In the genomic region with DNA sequence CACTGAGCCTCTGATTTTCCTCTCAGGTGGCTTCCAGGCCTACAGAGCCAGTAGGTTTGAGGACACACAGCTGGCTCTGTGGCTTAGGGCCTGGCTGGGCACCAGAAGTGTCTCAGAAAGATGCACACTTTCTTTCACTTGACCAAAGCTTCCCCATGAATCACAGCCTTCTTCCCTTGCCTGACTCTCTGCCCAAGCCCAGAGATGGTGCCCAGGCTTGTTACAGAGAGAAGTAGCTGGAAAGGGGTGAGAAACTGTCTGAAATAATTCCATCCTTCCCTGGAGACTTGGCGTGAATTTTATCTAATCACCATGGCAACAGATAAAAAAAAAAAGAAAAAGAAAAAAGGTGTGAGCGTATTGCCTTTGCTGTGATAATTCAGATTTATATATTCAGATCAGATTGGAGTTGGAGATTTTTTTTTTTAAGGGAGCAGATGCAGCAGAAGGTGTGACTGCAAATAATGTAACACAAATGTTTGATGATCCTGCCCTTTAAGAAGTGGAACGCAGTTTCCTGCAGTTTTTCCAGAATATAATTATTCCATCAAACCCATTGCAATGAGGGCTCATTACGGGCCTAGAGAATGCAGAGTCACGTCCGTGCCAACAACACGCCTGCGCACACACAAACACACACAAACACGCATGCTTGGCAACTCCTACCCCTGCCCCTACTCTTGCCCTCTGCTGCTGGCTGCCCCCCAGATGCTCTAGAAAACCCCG, we compare ENCODE assay signal across 12 mouse cellular contexts. TPM values are rescaled to one million over a fixed set of nuclear protein-coding genes. Genes with fewer than 3 reads are reported as not detected.
DNase-seq lines count a peak whose midpoint lies in the region; ATAC-seq lines count a peak whose summit lies in the region.
"Had no signal": no experiment of that assay in that cellular context is flagged by ENCODE, and none has a peak within 500 bp of the region (broad histone marks: within the 10 kb centered on the region; RNA-seq: fewer than 3 reads in every experiment).

No protein-coding gene starts in this region.

- no peak overlapping the region for H3K4me3 ChIP-seq in forebrain, embryonic 16.5 days (replicated peaks; ENCODE audit: low read length)
- H3K4me3 ChIP-seq in neural tube, embryonic 14.5 days (ENCODE audit: low read depth, low read length), result no peak overlapping the region
- H3K4me3 ChIP-seq: myocyte had no signal

- 30% methylated on average over 10 of the region's 10 CpGs for WGBS in forebrain, embryonic 16.5 days
- 59% methylated on average over 10 of the region's 10 CpGs for WGBS in neural tube, embryonic 14.5 days

- no peaks in the 10 kb centered on the region for H3K27me3 ChIP-seq in forebrain, embryonic 16.5 days (replicated peaks; ENCODE audit: control insufficient read depth, insufficient read depth, low read length)
- H3K27me3 ChIP-seq in neural tube, embryonic 14.5 days (ENCODE audit: control insufficient read depth, insufficient read depth, low read length), result no peaks in the 10 kb centered on the region

- H3K4me1 ChIP-seq in forebrain, embryonic 16.5 days (replicated peaks; ENCODE audit: control insufficient read depth, insufficient read depth, low read length), result peaks cover 52% of the 10 kb centered on the region
- peaks cover 11% of the 10 kb centered on the region; the same call in 1 of the 2 replicates for H3K4me1 ChIP-seq in neural tube, embryonic 14.5 days (ENCODE audit: control insufficient read depth, insufficient read depth, low read length)

- no peak overlapping the region; the same call in 1 of the 2 replicates for H3K9ac ChIP-seq in forebrain, embryonic 16.5 days (replicated peaks; ENCODE audit: low read depth, low read length)
- 0 out of 2 replicates have a peak overlapping the region, but pooled peaks have one; percentile 1 for H3K9ac ChIP-seq in neural tube, embryonic 14.5 days (replicated peaks; ENCODE audit: low read depth, low read length)
- H3K9ac ChIP-seq: lung, embryonic 14.5 days had no signal

- no peaks in the 10 kb centered on the region for H3K36me3 ChIP-seq in forebrain, embryonic 16.5 days (ENCODE audit: control insufficient read depth, insufficient read depth)
- H3K36me3 ChIP-seq in neural tube, embryonic 14.5 days (ENCODE audit: control insufficient read depth, insufficient read depth, low read length), result no peaks in the 10 kb centered on the region

- peak; percentile 58 for ATAC-seq in forebrain, embryonic 16.5 days
- no peak for ATAC-seq in neural tube, embryonic 14.5 days (ENCODE audit: low read depth)
- ATAC-seq in activated CD4-positive, CD25-positive, alpha-beta regulatory T cell, adult 4 months, result no peak
- no peak for ATAC-seq in cerebellum, adult (ENCODE audit: insufficient number of reproducible peaks, low FRiP score, low TSS enrichment)
- ATAC-seq: intestine, embryonic 16.5 days had no signal

- no peaks in the 10 kb centered on the region for H3K9me3 ChIP-seq in forebrain, embryonic 16.5 days (ENCODE audit: control insufficient read depth, low read length)
- no peaks in the 10 kb centered on the region for H3K9me3 ChIP-seq in neural tube, embryonic 14.5 days (ENCODE audit: control insufficient read depth, low read length)

- peak overlapping the region; percentile 34 for H3K4me2 ChIP-seq in forebrain, embryonic 16.5 days (ENCODE audit: low read length)
- H3K4me2 ChIP-seq in neural tube, embryonic 14.5 days (ENCODE audit: low read depth, low read length), result no peak overlapping the region
- H3K4me2 ChIP-seq: lung, embryonic 14.5 days had no signal

- peak overlapping the region; percentile 93 for H3K27ac ChIP-seq in forebrain, embryonic 16.5 days (ENCODE audit: low read length)
- peak overlapping the region; percentile 55; the same call in 1 of the 2 replicates for H3K27ac ChIP-seq in neural tube, embryonic 14.5 days (ENCODE audit: low read depth, low read length)

- peak; percentile 41 to 47 for DNase-seq in cerebellum, postnatal 10 days
- DNase-seq in cerebellum, adult 9-10 months, result no peak
- DNase-seq in layer of hippocampus, adult 8-10 months (ENCODE audit: low spot score in 2 of 2), result peak; percentile 43 to 61
- DNase-seq in urinary bladder, postnatal 36 days (ENCODE audit: low spot score in 2 of 2), result no peak
- DNase-seq: heart, adult 11 months; lung, embryonic 14.5 days had no signal

RNA-seq across cellular contexts. Expression of a gene that starts 44.5 kb away (rescaled TPM):
- 27.9 and 28.0 TPM in 2 replicates for polyA plus RNA-seq in forebrain, embryonic 16.5 days (2015; fragmentation: Nextera tagmentation; extraction: Ambion mirVana)
- 100 to 1,000 TPM in 1 of 4 experiments, 10 to 100 TPM in 3; 84.0 to 101 (median 88.8) TPM for total RNA-seq in layer of hippocampus, adult 8-10 months (2022)
- 18.3 and 24.3 TPM in 2 replicates for polyA plus RNA-seq in neural tube, embryonic 14.5 days (2014; fragmentation: Nextera tagmentation; extraction: Ambion mirVana)
- not detected for polyA plus RNA-seq in activated CD4-positive, CD25-positive, alpha-beta regulatory T cell, adult 4 months (2017; shearing (Covaris generic))
- polyA plus RNA-seq: myocyte had no signal

Comparison
In these comparisons a context has a peak if more than half of its experiments do, and no peak if none do; other contexts are left out.
1. DNase-seq: peak in cerebellum, postnatal 10 days (2 of 2) and layer of hippocampus, adult 8-10 months (2 of 2); none in cerebellum, adult 9-10 months (single experiment) and urinary bladder, postnatal 36 days (0 of 2).
2. RNA of a gene that starts 44.5 kb away (polyA plus RNA-seq): 27.9 to 28.0 TPM in forebrain, embryonic 16.5 days and 18.3 to 24.3 TPM in neural tube, embryonic 14.5 days; not detected in activated CD4-positive, CD25-positive, alpha-beta regulatory T cell, adult 4 months; every median in the first group is over 10 times any median in the second.